Mouse (Mus musculus) E14TG2a.4 (cell line): ENCODE data around the gene Dap.

Experiments
- CTCF ChIP-seq: conservative IDR thresholded peaks from 2 replicates; pipeline ENCODE4 v1.5.1; 2014; ENCODE audit warnings: low read length
- NANOG ChIP-seq: IDR thresholded peaks from 2 replicates; pipeline ENCODE4 v1.6.1; 2014; ENCODE audit warnings: borderline replicate concordance, low read length, mixed read lengths
- POU5F1 ChIP-seq: IDR thresholded peaks from 2 replicates; pipeline ENCODE4 v1.6.1; 2014; ENCODE audit warnings: low read length, borderline replicate concordance

GRCm38 (mm10) chr15:31323684-31324083, 99.6 kb downstream of the Dap start:
- TF ChIP-seq CTCF (peak; percentile 65), NANOG (no peak), POU5F1 (no peak)
